Mouse (Mus musculus) CH12.LX (cell line): ENCODE data around the gene Ablim2. TPM values are rescaled to one million over a fixed set of nuclear protein-coding genes. Genes with fewer than 3 reads are reported as not detected.
A peak's percentile ranks its signal among the peaks of the same experiment; 100 is the strongest.

Experiments
- DNase-seq: peaks from one replicate; pipeline ENCODE4 v3.0.0-alpha.2; 2013; ENCODE audit errors: extremely low read depth
- H3K27ac ChIP-seq: 2 replicates; pipeline ENCODE4 v1.5.1; 2012; ENCODE audit warnings: low read depth, mild to moderate bottlenecking, control low read depth, moderate library complexity; ENCODE audit not compliant: insufficient read depth
- H3K27me3 ChIP-seq: replicated peaks from 2 replicates; pipeline ENCODE3; 2012; ENCODE audit warnings: inconsistent platforms
- H3K36me3 ChIP-seq, 2 experiments: replicated peaks in 1 of 2; 2 replicates each; pipeline versions ENCODE3 to v1.6.1; 2012; ENCODE audit warnings: inconsistent platforms in 1 of 2, low read length in 1 of 2, mild to moderate bottlenecking in 1 of 2, mixed read lengths in 1 of 2, moderate library complexity in 1 of 2; ENCODE audit not compliant: control insufficient read depth in 1 of 2, insufficient read depth in 1 of 2
- H3K4me1 ChIP-seq, 2 experiments: 2 replicates each; pipeline ENCODE4 v1.6.1; 2012; ENCODE audit warnings: inconsistent platforms in 1 of 2, moderate library complexity in 1 of 2; ENCODE audit not compliant: insufficient read depth in 2 of 2, control insufficient read depth in 1 of 2
- H3K4me2 ChIP-seq: 2 replicates; pipeline ENCODE4 v1.6.1; 2012; ENCODE audit warnings: low read depth, mild to moderate bottlenecking, control low read depth; ENCODE audit not compliant: poor library complexity, insufficient read depth, severe bottlenecking
- H3K4me3 ChIP-seq, 3 experiments: fragments of 150-350 bp in 1 of 3; sonication (generic) in 1 of 3; replicated peaks in 1 of 3; 2 replicates each; pipeline versions ENCODE3 to v1.5.1; 2011 to 2012; ENCODE audit warnings: low read depth in 2 of 3, low read length in 2 of 3, mild to moderate bottlenecking in 2 of 3, moderate library complexity in 2 of 3, control low read depth in 1 of 3, improper control_type of control experiment in 1 of 3, inconsistent platforms in 1 of 3, mixed read lengths in 1 of 3; ENCODE audit not compliant: poor library complexity in 1 of 3
- H3K79me2 ChIP-seq: replicated peaks from 2 replicates; pipeline ENCODE4 v1.6.1; 2012; ENCODE audit warnings: mild to moderate bottlenecking, moderate library complexity; ENCODE audit not compliant: control insufficient read depth, poor library complexity, insufficient read depth, severe bottlenecking; ENCODE audit errors: extremely low read depth
- H3K9ac ChIP-seq: 2 replicates; pipeline ENCODE4 v1.6.1; 2012; ENCODE audit warnings: low read depth, mild to moderate bottlenecking, control low read depth, moderate library complexity; ENCODE audit not compliant: insufficient read depth
- H3K9me3 ChIP-seq: replicated peaks from 2 replicates; pipeline ENCODE3; 2012; ENCODE audit warnings: low read length, inconsistent platforms, mixed read lengths
- CHD1 ChIP-seq: IDR thresholded peaks from 2 replicates; pipeline ENCODE4 v1.6.1; 2012; ENCODE audit warnings: low read depth, low read length, improper control_type of control experiment, inconsistent platforms
- CHD2 ChIP-seq: IDR thresholded peaks from 2 replicates; pipeline ENCODE4 v1.6.1; 2011; ENCODE audit warnings: low read length, improper control_type of control experiment
- CTCF ChIP-seq, 2 experiments: IDR thresholded peaks in 1 of 2; conservative IDR thresholded peaks in 1 of 2; 2 replicates each; pipeline ENCODE4 v1.5.1; 2011 to 2012; ENCODE audit warnings: low read depth in 2 of 2, low read length in 2 of 2, improper control_type of control experiment in 1 of 2, inconsistent platforms in 1 of 2, mild to moderate bottlenecking in 1 of 2, moderate library complexity in 1 of 2
- E2F4 ChIP-seq: IDR thresholded peaks from 2 replicates; pipeline ENCODE4 v1.6.1; 2011; ENCODE audit warnings: low read depth, low read length, improper control_type of control experiment; ENCODE audit not compliant: insufficient replicate concordance
- ELF1 ChIP-seq: IDR thresholded peaks from 2 replicates; pipeline ENCODE4 v1.6.1; 2014; ENCODE audit warnings: low read depth, mild to moderate bottlenecking, inconsistent platforms, low read length, improper control_type of control experiment
- EP300 ChIP-seq: IDR thresholded peaks from 2 replicates; pipeline ENCODE4 v1.6.1; 2011; ENCODE audit warnings: low read length, improper control_type of control experiment
- IRF4 ChIP-seq: IDR thresholded peaks from 2 replicates; pipeline ENCODE4 v1.6.1; 2014; ENCODE audit warnings: low read depth, mild to moderate bottlenecking, inconsistent platforms, low read length, improper control_type of control experiment
- JUN ChIP-seq: IDR thresholded peaks from 2 replicates; pipeline ENCODE4 v1.6.1; 2011; ENCODE audit warnings: low read depth, mild to moderate bottlenecking, low read length, improper control_type of control experiment, moderate library complexity; ENCODE audit not compliant: insufficient read depth
- JUND ChIP-seq: conservative IDR thresholded peaks from 2 replicates; pipeline ENCODE4 v1.6.1; 2011; ENCODE audit warnings: low read depth, low read length, improper control_type of control experiment
- KAT2A ChIP-seq: IDR thresholded peaks from 2 replicates; pipeline ENCODE4 v1.6.1; 2012; ENCODE audit warnings: low read length, improper control_type of control experiment, inconsistent platforms; ENCODE audit not compliant: insufficient replicate concordance
- MAZ ChIP-seq: IDR thresholded peaks from 2 replicates; pipeline ENCODE4 v1.6.1; 2012; ENCODE audit warnings: low read depth, mild to moderate bottlenecking, inconsistent platforms, low read length, improper control_type of control experiment, moderate library complexity
- NRF1 ChIP-seq: IDR thresholded peaks from 2 replicates; pipeline ENCODE4 v1.6.1; 2014; ENCODE audit warnings: low read depth, mild to moderate bottlenecking, inconsistent platforms, low read length, improper control_type of control experiment, moderate library complexity
- PAX5 ChIP-seq: IDR thresholded peaks from 2 replicates; pipeline ENCODE4 v1.6.1; 2012; ENCODE audit warnings: low read length, inconsistent platforms, mixed read lengths
- POLR2A ChIP-seq: IDR thresholded peaks from 2 replicates; pipeline ENCODE4 v1.6.1; 2011; ENCODE audit warnings: low read depth, mild to moderate bottlenecking, improper control_type of control experiment, low read length
- RAD21 ChIP-seq: IDR thresholded peaks from 2 replicates; pipeline ENCODE4 v1.6.1; 2011; ENCODE audit warnings: low read depth, mild to moderate bottlenecking, low read length, improper control_type of control experiment, moderate library complexity
- RCOR1 ChIP-seq: conservative IDR thresholded peaks from 2 replicates; pipeline ENCODE4 v1.6.1; 2012; ENCODE audit warnings: low read depth, mild to moderate bottlenecking, inconsistent platforms, low read length, improper control_type of control experiment
- SIN3A ChIP-seq: IDR thresholded peaks from 2 replicates; pipeline ENCODE4 v1.6.1; 2012; ENCODE audit warnings: low read length, improper control_type of control experiment, inconsistent platforms
- SMC3 ChIP-seq: IDR thresholded peaks from 2 replicates; pipeline ENCODE4 v1.6.1; 2011; ENCODE audit warnings: low read depth, low read length, improper control_type of control experiment
- TBP ChIP-seq: conservative IDR thresholded peaks from 2 replicates; pipeline ENCODE4 v1.6.1; 2011; ENCODE audit warnings: low read depth, low read length, improper control_type of control experiment
- TCF12 ChIP-seq: IDR thresholded peaks from 2 replicates; pipeline ENCODE4 v1.6.1; 2014; ENCODE audit warnings: low read depth, mild to moderate bottlenecking, inconsistent platforms, low read length, improper control_type of control experiment
- ZKSCAN1 ChIP-seq: IDR thresholded peaks from 2 replicates; pipeline ENCODE4 v1.6.1; 2012; ENCODE audit warnings: low read depth, inconsistent platforms, low read length, improper control_type of control experiment, borderline replicate concordance
- ZMIZ1 ChIP-seq: IDR thresholded peaks from 2 replicates; pipeline ENCODE4 v1.6.1; 2012; ENCODE audit warnings: low read depth, mild to moderate bottlenecking, inconsistent platforms, low read length, improper control_type of control experiment
- dilution Hi-C: fragments of 300-500 bp; cut with MboI; formaldehyde crosslinking; loops from 2 replicates; pipeline ENCODE4 v1.14.3; 2020; ENCODE audit warnings: low sequenced_read_pairs; ENCODE audit not compliant: extremely low pct_unique_long_range_greater_than_20kb, extremely low pct_ligation_motif_present
- in situ Hi-C: fragments of 300-500 bp; cut with MboI; formaldehyde crosslinking; loops from 3 replicates; pipeline ENCODE4 v1.14.3; 2019; ENCODE audit warnings: low sequenced_read_pairs, low pct_ligation_motif_present, low pct_unique_long_range_greater_than_20kb, mixed read lengths
- polyA plus RNA-seq: library from polyadenylated mRNA; unstranded; fragments of >175 nt; gene quantifications from 2 replicates; pipeline ENCODE4 v1.2.1, GENCODE M21; 2012; ENCODE audit warnings: low read depth; ENCODE audit not compliant: insufficient read length
- total RNA-seq, 2 experiments: library from RNA; depleted of rRNA; stranded (reverse); fragments of 300-350 nt in 1 of 2; fragments of >200 nt in 1 of 2; gene quantifications; 2 replicates each; pipeline ENCODE4 v1.2.3; 2012 to 2014

Ablim2 gene
- total and polyA plus RNA-seq, 3 experiments: 4.4 to 12.2 (median 11.0) TPM

GRCm38 (mm10) chr5:35717455-35717854, 40.2 kb upstream of the Ablim2 start:
- Histone ChIP-seq H3K79me2 (no peaks in the 10 kb centered on the region), H3K4me2 (no peak overlapping the region), H3K9me3 (no peaks in the 10 kb centered on the region), H3K27ac (no peak overlapping the region), H3K36me3 (peaks cover 0 to 45% of the 10 kb centered on the region in 2 experiments), H3K27me3 (no peaks in the 10 kb centered on the region), H3K9ac (no peak overlapping the region), H3K4me1 (peaks cover 0 to 28% of the 10 kb centered on the region in 2 experiments; a peak in 2 of 4 replicates), H3K4me3 (no peak overlapping the region)
- in situ Hi-C loops: no loop called here
- dilution Hi-C loops: no loop called here
- DNase-seq: no peak
- TF ChIP-seq MAZ (no peak), JUN (no peak)

- Histone ChIP-seq H3K4me1 (peaks cover 1 to 33% of the 10 kb centered on the region in 2 experiments), H3K9me3 (no peaks in the 10 kb centered on the region), H3K36me3 (peaks cover 0 to 41% of the 10 kb centered on the region in 2 experiments), H3K79me2 (no peaks in the 10 kb centered on the region), H3K4me3 (no peak overlapping the region), H3K9ac (no peak overlapping the region), H3K4me2 (no peak overlapping the region), H3K27ac (no peak overlapping the region), H3K27me3 (no peaks in the 10 kb centered on the region)
- dilution Hi-C loops (no loop called here), in situ Hi-C loops (no loop called here)
- TF ChIP-seq CHD2 (no peak), SMC3 (peak; percentile 61), ELF1 (no peak), CTCF (conservative IDR thresholded peaks at IDR 0.05 in 1 of 2, IDR thresholded peaks at IDR 0.05 in 1 of 2; ENCODE audit: low read depth in 2 of 2, low read length in 2 of 2) (peak; percentile 52 to 66; a peak in 3 of 4 replicates), RCOR1 (no peak), RAD21 (peak; percentile 54)
- DNase-seq: peak; percentile 18
Observed at GRCm38 (mm10) chr5:35717946-35718345, 39.7 kb upstream of the Ablim2 start.

- no peak overlapping the region for H3K27ac ChIP-seq
- no peak overlapping the region for H3K9ac ChIP-seq
- in situ Hi-C loops: no loop called here
- H3K79me2 ChIP-seq: no peaks in the 10 kb centered on the region
- H3K4me3 ChIP-seq: no peak overlapping the region
- peaks cover 3 to 37% of the 10 kb centered on the region in 2 experiments for H3K4me1 ChIP-seq
- TF ChIP-seq SIN3A (no peak), RCOR1 (no peak), CHD1 (no peak), CTCF (conservative IDR thresholded peaks at IDR 0.05 in 1 of 2, IDR thresholded peaks at IDR 0.05 in 1 of 2; ENCODE audit: low read depth in 2 of 2, low read length in 2 of 2) (no peak), ZMIZ1 (no peak), TBP (no peak), ZKSCAN1 (no peak), NRF1 (no peak), TCF12 (no peak), RAD21 (no peak), E2F4 (no peak), PAX5 (no peak), KAT2A (no peak), EP300 (no peak), POLR2A (no peak), IRF4 (no peak), JUN (no peak), JUND (no peak), MAZ (no peak)
- no peak for DNase-seq
- no peak overlapping the region for H3K4me2 ChIP-seq
- dilution Hi-C loops: no loop called here
- H3K9me3 ChIP-seq: no peaks in the 10 kb centered on the region
- peaks cover 0 to 42% of the 10 kb centered on the region in 2 experiments for H3K36me3 ChIP-seq
- H3K27me3 ChIP-seq: no peaks in the 10 kb centered on the region
Observed at GRCm38 (mm10) chr5:35718817-35719216, 38.9 kb upstream of the Ablim2 start.
